Mouse (Mus musculus) liver, embryonic 14.5 days (tissue): Measurements from ENCODE around the gene Myof. TPM values are rescaled to one million over a fixed set of nuclear protein-coding genes. Genes with fewer than 3 reads are reported as not detected.

Experiments
- ATAC-seq: fragments of 200-750 bp; cut with Nextera tagmentation; 2 replicates; pipeline ENCODE4 v1.8.0; 2017; ENCODE audit warnings: moderate number of reproducible peaks, mild to moderate bottlenecking, moderate library complexity; ENCODE audit not compliant: insufficient read depth
- DNase-seq, 3 experiments: peaks; one replicate each; pipeline ENCODE4 v3.0.0-alpha.2; 2012 to 2013; ENCODE audit warnings: low read depth in 3 of 3, low spot score in 3 of 3
- H3K27ac ChIP-seq: fragments of 300-500 bp; sonication (generic); 2 replicates; pipeline ENCODE4 v1.5.1; 2014; ENCODE audit warnings: moderate library complexity, mild to moderate bottlenecking, control low read depth, inconsistent platforms
- H3K27me3 ChIP-seq: fragments of 300-500 bp; sonication (generic); 2 replicates; pipeline ENCODE4 v1.6.1; 2014; ENCODE audit warnings: mild to moderate bottlenecking, low read length, moderate library complexity; ENCODE audit not compliant: control insufficient read depth, insufficient read depth
- H3K36me3 ChIP-seq: fragments of 300-500 bp; sonication (generic); replicated peaks from 2 replicates; pipeline ENCODE4 v1.6.1; 2014; ENCODE audit warnings: low read depth; ENCODE audit not compliant: control insufficient read depth, insufficient read depth
- H3K4me1 ChIP-seq, 2 experiments: fragments of 200-500 bp in 1 of 2; fragments of 300-500 bp in 1 of 2; sonication (generic) in 1 of 2; replicated peaks; 2 replicates each; pipeline ENCODE4 v1.6.1; 2012 to 2014; ENCODE audit warnings: antibody characterized with exemption in 1 of 2, inconsistent platforms in 1 of 2, low read length in 1 of 2; ENCODE audit not compliant: control insufficient read depth in 2 of 2, insufficient read depth in 2 of 2
- H3K4me2 ChIP-seq: fragments of 300-500 bp; sonication (generic); 2 replicates; pipeline ENCODE4 v1.6.1; 2014; ENCODE audit warnings: low read depth, mild to moderate bottlenecking, control low read depth, moderate library complexity
- H3K4me3 ChIP-seq, 2 experiments: fragments of 200-500 bp in 1 of 2; fragments of 300-500 bp in 1 of 2; sonication (generic) in 1 of 2; 2 replicates each; pipeline ENCODE4 v1.5.1; 2012 to 2014; ENCODE audit warnings: low read depth in 2 of 2, low read length in 2 of 2, mild to moderate bottlenecking in 2 of 2, control low read depth in 1 of 2, inconsistent platforms in 1 of 2, moderate library complexity in 1 of 2; ENCODE audit not compliant: insufficient read depth in 1 of 2
- H3K9ac ChIP-seq: fragments of 300-500 bp; sonication (generic); replicated peaks from 2 replicates; pipeline ENCODE4 v1.6.1; 2014; ENCODE audit warnings: mild to moderate bottlenecking, control low read depth, moderate library complexity
- H3K9me3 ChIP-seq: fragments of 300-500 bp; sonication (generic); 2 replicates; pipeline ENCODE4 v1.6.1; 2016; ENCODE audit warnings: low read length, mixed read lengths; ENCODE audit not compliant: control insufficient read depth
- CTCF ChIP-seq: IDR thresholded peaks from 2 replicates; pipeline ENCODE4 v1.5.1; 2016; ENCODE audit warnings: antibody characterized with exemption, low read depth, control low read depth
- EP300 ChIP-seq: IDR thresholded peaks from 2 replicates; pipeline ENCODE4 v1.6.1; 2016; ENCODE audit warnings: antibody characterized with exemption, low read depth
- WGBS: fragments of 180-500 bp; shearing (Covaris S2); extraction: QIAGEN DNeasy Blood & Tissue Kit; methylation state at CpG from one replicate; pipeline ENCODE4 v1.1.7; 2014; ENCODE audit not compliant: insufficient replicate concordance; 5-methylcytosine and 5-hydroxymethylcytosine counted together
- polyA plus RNA-seq, 2 experiments: library from polyadenylated mRNA; depleted of rRNA in 1 of 2; stranded (reverse) in 1 of 2; unstranded in 1 of 2; fragments of >200 nt; fragmentation: Nextera tagmentation in 1 of 2; extraction: Ambion mirVana in 1 of 2; gene quantifications; 2 replicates each; pipeline versions ENCODE4 v1.2.1 to v1.2.3; 2012 to 2014

Myof gene
- polyA plus RNA-seq, 2 experiments = 1.3 to 2.0 TPM

GRCm38 (mm10) chr19:37876605-37877245, 166.7 kb downstream of the Myof start:
- no peak overlapping the region for H3K27ac ChIP-seq
- peaks cover 23% of the 10 kb centered on the region for H3K27me3 ChIP-seq
- TF ChIP-seq CTCF (no peak), EP300 (no peak)
- DNase-seq (no peak), ATAC-seq (no peak)
- no peaks in the 10 kb centered on the region for H3K9me3 ChIP-seq
- H3K4me2 ChIP-seq = no peak overlapping the region
- H3K9ac ChIP-seq = no peak overlapping the region
- H3K36me3 ChIP-seq = no peaks in the 10 kb centered on the region
- peaks cover 3 to 6% of the 10 kb centered on the region in 2 experiments; a peak in 3 of 4 replicates for H3K4me1 ChIP-seq
- no peak overlapping the region for H3K4me3 ChIP-seq
- WGBS = 16% methylated on average over 6 of the region's 6 CpGs

- H3K27ac ChIP-seq = no peak overlapping the region
- 30% methylated on average over 1 of the region's 1 CpGs for WGBS
- H3K4me1 ChIP-seq = peaks cover 3 to 6% of the 10 kb centered on the region in 2 experiments; a peak in 3 of 4 replicates
- DNase-seq = peak in 1 of 3 experiments; percentile 3
- ATAC-seq = peak; percentile 66; the same call in 1 of the 2 replicates
- no peak for TF ChIP-seq CTCF
- TF ChIP-seq EP300 = peak; percentile 73
- H3K27me3 ChIP-seq = peaks cover 12% of the 10 kb centered on the region
- no peak overlapping the region for H3K4me3 ChIP-seq
- no peak overlapping the region for H3K4me2 ChIP-seq
- no peaks in the 10 kb centered on the region for H3K36me3 ChIP-seq
- no peak overlapping the region for H3K9ac ChIP-seq
- H3K9me3 ChIP-seq = no peaks in the 10 kb centered on the region
Measured at GRCm38 (mm10) chr19:37873499-37873898, 169.9 kb downstream of the Myof start.

- Histone ChIP-seq H3K27me3 (no peaks in the 10 kb centered on the region), H3K4me3 (no peak overlapping the region), H3K4me2 (peak overlapping the region; percentile 25), H3K9me3 (no peaks in the 10 kb centered on the region), H3K36me3 (no peaks in the 10 kb centered on the region), H3K4me1 (no peaks in the 10 kb centered on the region), H3K9ac (no peak overlapping the region), H3K27ac (no peak overlapping the region)
- WGBS = 62% methylated on average over 3 of the region's 3 CpGs
- ATAC-seq = no peak
- no peak for DNase-seq
- TF ChIP-seq EP300 (no peak), CTCF (no peak)
Measured at GRCm38 (mm10) chr19:37867592-37867991, 175.8 kb downstream of the Myof start.

GRCm38 (mm10) chr19:37866994-37867393, 176.4 kb downstream of the Myof start:
- Histone ChIP-seq H3K4me3 (no peak overlapping the region), H3K4me2 (peak overlapping the region; percentile 25), H3K27me3 (no peaks in the 10 kb centered on the region), H3K9me3 (no peaks in the 10 kb centered on the region), H3K27ac (no peak overlapping the region), H3K4me1 (no peaks in the 10 kb centered on the region), H3K9ac (no peak overlapping the region), H3K36me3 (no peaks in the 10 kb centered on the region)
- peak in 1 of 3 experiments; percentile 22 for DNase-seq
- WGBS = 63% methylated on average over 6 of the region's 6 CpGs
- no peak for TF ChIP-seq CTCF
- TF ChIP-seq EP300 = no peak
- ATAC-seq = no peak

- no peak for TF ChIP-seq CTCF
- TF ChIP-seq EP300 = no peak
- Histone ChIP-seq H3K27ac (no peak overlapping the region), H3K36me3 (no peaks in the 10 kb centered on the region), H3K4me2 (no peak overlapping the region), H3K9me3 (no peaks in the 10 kb centered on the region), H3K4me1 (peaks cover 0 to 6% of the 10 kb centered on the region in 2 experiments; a peak in 1 of 4 replicates), H3K4me3 (no peak overlapping the region), H3K27me3 (no peaks in the 10 kb centered on the region), H3K9ac (no peak overlapping the region)
- DNase-seq = no peak
- WGBS = 67% methylated on average over 1 of the region's 1 CpGs
- no peak for ATAC-seq
Measured at GRCm38 (mm10) chr19:37861171-37861570, 182.2 kb downstream of the Myof start.
